Mouse (Mus musculus) kidney, postnatal 25 days (tissue): ENCODE measurements around the gene Dcun1d5.
"Not testable (repeated sequence)": the region's sequence is repeated elsewhere in the genome, so short reads cannot be mapped to it uniquely, and the experiment has no call there.

Experiments
- DNase-seq, 2 experiments: peaks; one replicate each; pipeline ENCODE4 v3.0.0; 2021; ENCODE audit warnings: mixed read lengths in 2 of 2

Dcun1d5 gene

DNA sequence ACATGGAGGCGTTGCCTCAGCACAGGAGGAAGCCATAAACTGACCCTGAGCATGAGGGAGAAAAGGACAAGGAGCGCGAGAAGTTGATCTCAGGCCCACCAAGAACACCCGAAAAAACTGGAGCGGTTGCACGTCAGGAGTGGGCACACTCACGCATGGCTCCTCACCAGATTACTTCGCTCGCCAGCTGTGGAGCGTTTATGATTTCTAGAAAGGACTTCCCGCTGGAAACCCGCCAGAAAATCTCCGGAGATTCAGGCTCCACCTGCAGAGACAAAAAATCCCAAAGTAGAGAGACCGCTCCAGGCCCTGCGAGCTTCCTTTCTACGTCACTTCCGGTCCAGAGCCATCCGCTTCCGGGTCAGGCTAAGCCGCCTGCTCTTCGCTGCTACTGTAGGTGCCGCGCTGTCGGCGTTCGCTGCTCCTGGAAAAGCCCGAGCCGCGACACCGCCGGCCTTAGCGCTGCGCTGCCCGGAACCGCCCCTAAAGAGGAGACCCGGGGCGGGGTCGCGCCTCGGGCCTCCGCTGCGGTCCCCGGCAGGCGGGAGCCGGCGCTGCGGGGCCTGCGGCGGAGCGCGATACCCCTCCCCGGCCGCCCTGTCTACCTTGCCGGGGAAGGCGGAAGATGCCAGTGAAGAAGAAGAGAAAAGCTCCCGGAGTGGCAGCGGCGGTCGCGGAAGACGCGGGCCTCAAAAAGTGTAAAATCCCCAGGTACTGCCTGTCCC is at the start of gene Dcun1d5, which contains the start of gene Dync2h1:
Gene Dcun1d5 (plus strand): TSS at position 349 of the 725 bp plus-strand sequence.
Gene Dync2h1 (minus strand): TSS at position 275 of the 725 bp plus-strand sequence.
- peak; percentile 98 for DNase-seq

GRCm38 (mm10) chr9:7154391-7154790 is 29.9 kb upstream of the Dcun1d5 start:
- DNase-seq, result no peak

GRCm38 (mm10) chr9:7158605-7159004 is 25.7 kb upstream of the Dcun1d5 start:
- no peak for DNase-seq

- no peak for DNase-seq
Observed at GRCm38 (mm10) chr9:7159718-7160117, 24.6 kb upstream of the Dcun1d5 start.

DNA sequence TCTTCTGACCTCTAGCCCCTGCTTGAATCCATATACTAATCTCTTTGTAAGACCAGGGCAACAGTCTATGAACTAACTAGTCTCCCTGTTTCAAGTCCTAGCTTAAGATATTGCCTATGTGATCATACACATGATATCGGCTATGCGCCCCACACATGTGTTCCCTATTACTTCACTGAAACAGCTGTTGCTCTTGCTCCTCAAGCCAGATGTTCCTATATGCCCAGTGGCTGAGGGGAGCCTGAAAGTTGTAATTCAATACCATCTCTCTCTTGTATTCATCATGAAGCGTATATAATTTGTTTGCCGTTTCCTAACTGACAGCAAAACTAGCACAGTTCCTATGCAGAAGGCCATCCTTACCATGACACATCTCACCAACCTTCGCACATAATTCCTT is 23.6 kb upstream of the Dcun1d5 start:
- no peak for DNase-seq

GRCm38 (mm10) chr9:7167339-7167998 is 16.9 kb upstream of the Dcun1d5 start:
- no peak for DNase-seq

- peak; percentile 20 to 49 for DNase-seq
Observed at GRCm38 (mm10) chr9:7173756-7174155, 10.6 kb upstream of the Dcun1d5 start.

- DNase-seq, result peak; percentile 96 to 97
Observed at GRCm38 (mm10) chr9:7176618-7177610, 7.4 kb upstream of the Dcun1d5 start.

DNA sequence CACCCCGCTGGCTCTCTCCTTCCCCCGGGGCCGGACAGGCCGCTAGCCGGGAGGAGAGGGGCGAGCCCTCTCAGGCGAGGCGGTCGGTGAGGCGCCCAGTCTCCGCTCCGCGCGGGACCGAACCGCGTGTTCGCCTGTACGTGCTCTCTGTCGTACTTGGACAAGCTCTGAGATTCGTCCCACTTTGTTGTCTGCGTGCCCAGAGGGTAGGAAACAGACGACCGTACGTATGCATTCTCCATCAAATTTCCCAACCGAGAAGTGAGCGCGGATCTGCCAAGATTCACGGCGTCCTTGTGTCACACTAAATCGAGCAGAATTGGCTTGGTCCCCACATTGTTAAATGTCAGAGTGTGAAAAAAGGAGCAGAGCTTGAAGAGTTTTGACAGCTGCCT is 574 bp downstream of the Dcun1d5 start:
- peak in 1 of 2 experiments; percentile 9 for DNase-seq

- not testable (repeated sequence) for DNase-seq
Observed at GRCm38 (mm10) chr9:7190694-7191093, 6.4 kb downstream of the Dcun1d5 start.

GRCm38 (mm10) chr9:7216240-7216639 is 31.9 kb downstream of the Dcun1d5 start:
- peak in 1 of 2 experiments; percentile 13 for DNase-seq

DNA sequence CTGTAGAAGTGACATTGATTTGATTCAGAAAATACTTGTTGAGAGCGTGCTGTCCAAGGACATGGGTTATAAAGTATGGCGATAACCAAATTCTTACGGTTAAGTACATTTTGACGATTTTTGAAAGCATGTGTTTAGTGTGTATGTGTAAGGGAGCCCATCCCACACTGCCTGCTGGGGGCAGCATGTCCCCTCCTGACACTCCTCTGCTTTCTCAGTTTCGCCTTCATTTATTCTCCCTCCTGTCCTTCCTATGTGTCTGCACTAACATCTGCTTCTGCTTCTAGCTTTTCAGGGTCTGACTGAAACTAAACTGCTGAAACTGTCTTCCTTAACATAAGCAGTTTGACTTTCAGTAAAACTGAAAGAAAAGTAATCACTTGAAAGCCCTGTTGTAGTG is 36.7 kb downstream of the Dcun1d5 start:
- DNase-seq, result no peak

DNA sequence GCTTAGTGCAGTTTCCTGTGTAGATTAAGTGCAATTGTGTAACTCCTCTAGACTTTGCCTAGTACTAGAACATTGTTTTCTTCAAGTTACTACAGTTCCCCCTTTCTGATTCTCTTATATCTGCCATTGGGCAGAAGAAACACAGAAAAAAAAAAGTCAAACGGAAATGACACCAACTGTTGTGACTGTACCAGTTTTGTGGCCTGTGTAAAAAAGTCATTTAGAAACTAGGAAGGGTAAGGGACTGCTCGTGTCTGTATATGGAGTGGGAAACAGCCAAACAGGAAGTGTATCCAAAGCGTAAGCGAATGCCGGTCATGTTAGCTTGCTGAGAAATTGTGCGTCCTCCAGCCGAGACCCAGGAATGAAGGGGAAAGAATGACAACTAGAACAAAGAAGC is 37.1 kb downstream of the Dcun1d5 start:
- DNase-seq, result no peak

- DNase-seq, result no peak
Observed at GRCm38 (mm10) chr9:7238619-7239018, 54.3 kb downstream of the Dcun1d5 start.

- DNase-seq, result no peak
Observed at GRCm38 (mm10) chr9:7239967-7240366, 55.6 kb downstream of the Dcun1d5 start.

GRCm38 (mm10) chr9:7252797-7253654 is 68.7 kb downstream of the Dcun1d5 start:
- DNase-seq, result no peak
